Mouse (Mus musculus): ENCODE data around the gene Plxnb3.

GRCm38 (mm10) chrX:73782227-73782626, 25.3 kb downstream of the Plxnb3 start:
- no peak for TF ChIP-seq POLR2A (IDR thresholded peaks at IDR 0.05; ENCODE audit: borderline replicate concordance, control insufficient read depth, low read depth, low read length)
- TF ChIP-seq CTCF (IDR thresholded peaks at IDR 0.05; ENCODE audit: control insufficient read depth, insufficient read depth, low read length), result no peak
